Mouse (Mus musculus): Measurements from ENCODE around the gene Gtpbp3. TPM values are rescaled to one million over a fixed set of nuclear protein-coding genes. Genes with fewer than 3 reads are reported as not detected.

Gene Gtpbp3
- total RNA-seq (2021): 10 to 100 TPM; 10.1 to 10.7 TPM
- long read RNA-seq, experiment 1, partial matches to known transcripts: 1 of 9 reads
- long read RNA-seq, experiment 1, other reads (novel, unspliced or antisense): 3 of 9 reads
- long read RNA-seq, experiment 2, partial matches to known transcripts: 1 of 13 reads
- long read RNA-seq, experiment 2, other reads (novel, unspliced or antisense): 7 of 13 reads

GRCm38 (mm10) chr8:71487691-71488445 lies at the start of gene Gtpbp3:
Gtpbp3 (plus strand) TSS chr8:71488103.
- intact Hi-C loops (cut with DNase I): loop anchor here (5.0 kb wide), 1 partner anchor 34 kb away; no protein-coding TSS in a partner anchor
- peak within 1 kb of the TSS; percentile 98 for H3K27ac ChIP-seq
- TF ChIP-seq CTCF (IDR thresholded peaks at IDR 0.05): no peak
- DNase-seq: peak; percentile 92
- H3K4me3 ChIP-seq: peak within 1 kb of the TSS; percentile 79

- peak; percentile 93; the same call in 1 of the 2 replicates for TF ChIP-seq CTCF (IDR thresholded peaks at IDR 0.05)
- intact Hi-C loops (cut with DNase I): loop anchor here (1.0 to 10.0 kb wide), 4 partner anchors 80 to 221 kb away; partner anchors contain the start of gene Bst2
- Histone ChIP-seq H3K4me3 (no peak overlapping the region), H3K27ac (no peak overlapping the region)
- DNase-seq: no peak
Observed at GRCm38 (mm10) chr8:71441404-71441803, 46.5 kb upstream of the Gtpbp3 start.

GRCm38 (mm10) chr8:71445096-71445495 lies 42.8 kb upstream of the Gtpbp3 start:
- intact Hi-C loops (cut with DNase I): loop anchor here (10.0 kb wide), 1 partner anchor 190 kb away; no protein-coding TSS in a partner anchor
- Histone ChIP-seq H3K27ac (no peak overlapping the region), H3K4me3 (no peak overlapping the region)
- TF ChIP-seq CTCF (IDR thresholded peaks at IDR 0.05): no peak
- no peak for DNase-seq

- TF ChIP-seq CTCF (IDR thresholded peaks at IDR 0.05): no peak
- intact Hi-C loops (cut with DNase I): no loop called here
- no peak for DNase-seq
- no peak overlapping the region for H3K4me3 ChIP-seq
- H3K27ac ChIP-seq: no peak overlapping the region
Observed at GRCm38 (mm10) chr8:71451337-71451736, 36.6 kb upstream of the Gtpbp3 start.

GRCm38 (mm10) chr8:71451777-71452176 lies 36.1 kb upstream of the Gtpbp3 start:
- no peak for TF ChIP-seq CTCF (IDR thresholded peaks at IDR 0.05)
- intact Hi-C loops (cut with DNase I): no loop called here
- Histone ChIP-seq H3K4me3 (no peak overlapping the region), H3K27ac (no peak overlapping the region)
- no peak for DNase-seq

- TF ChIP-seq CTCF (IDR thresholded peaks at IDR 0.05): no peak
- no peak overlapping the region for H3K27ac ChIP-seq
- H3K4me3 ChIP-seq: no peak overlapping the region
- intact Hi-C loops (cut with DNase I): no loop called here
- no peak for DNase-seq
Observed at GRCm38 (mm10) chr8:71452669-71453068, 35.2 kb upstream of the Gtpbp3 start.

GRCm38 (mm10) chr8:71454668-71455067 lies 33.2 kb upstream of the Gtpbp3 start:
- TF ChIP-seq CTCF (IDR thresholded peaks at IDR 0.05): no peak
- no peak overlapping the region for H3K27ac ChIP-seq
- no peak overlapping the region for H3K4me3 ChIP-seq
- no peak for DNase-seq
- intact Hi-C loops (cut with DNase I): no loop called here

GRCm38 (mm10) chr8:71456906-71457305 lies 31.0 kb upstream of the Gtpbp3 start:
- intact Hi-C loops (cut with DNase I): no loop called here
- Histone ChIP-seq H3K4me3 (no peak overlapping the region), H3K27ac (no peak overlapping the region)
- DNase-seq: peak; percentile 39
- no peak for TF ChIP-seq CTCF (IDR thresholded peaks at IDR 0.05)

- peak; percentile 15 for DNase-seq
- H3K27ac ChIP-seq: no peak overlapping the region
- TF ChIP-seq CTCF (IDR thresholded peaks at IDR 0.05): no peak
- intact Hi-C loops (cut with DNase I): no loop called here
- H3K4me3 ChIP-seq: no peak overlapping the region
Observed at GRCm38 (mm10) chr8:71457659-71458270, 30.1 kb upstream of the Gtpbp3 start.

GRCm38 (mm10) chr8:71460716-71461115 lies 27.2 kb upstream of the Gtpbp3 start:
- H3K27ac ChIP-seq: no peak overlapping the region
- peak; percentile 11 for DNase-seq
- no peak for TF ChIP-seq CTCF (IDR thresholded peaks at IDR 0.05)
- intact Hi-C loops (cut with DNase I): no loop called here
- H3K4me3 ChIP-seq: no peak overlapping the region

GRCm38 (mm10) chr8:71461152-71461840 lies 26.6 kb upstream of the Gtpbp3 start:
- DNase-seq: peak; percentile 24
- no peak for TF ChIP-seq CTCF (IDR thresholded peaks at IDR 0.05)
- intact Hi-C loops (cut with DNase I): no loop called here
- Histone ChIP-seq H3K27ac (no peak overlapping the region), H3K4me3 (no peak overlapping the region)

- intact Hi-C loops (cut with DNase I): loop anchor here (2.0 kb wide), 1 partner anchor 19 kb away; no protein-coding TSS in a partner anchor
- no peak for TF ChIP-seq CTCF (IDR thresholded peaks at IDR 0.05)
- H3K4me3 ChIP-seq: peak overlapping the region; percentile 83; the same call in 1 of the 2 replicates
- H3K27ac ChIP-seq: no peak overlapping the region
- DNase-seq: peak; percentile 13
Observed at GRCm38 (mm10) chr8:71462191-71462590, 25.7 kb upstream of the Gtpbp3 start.

Measured in gastrocnemius, adult 2 months (tissue).